Mouse (Mus musculus) heart, embryonic 14.5 days (tissue): ENCODE results near the gene Gm8773. TPM values are rescaled to one million over a fixed set of nuclear protein-coding genes. Genes with fewer than 3 reads are reported as not detected.

Source experiments
- ATAC-seq: fragments of 200-750 bp; cut with Nextera tagmentation; 2 replicates; pipeline ENCODE4 v1.8.0; 2017; ENCODE audit warnings: low read depth, moderate TSS enrichment; ENCODE audit not compliant: insufficient number of reproducible peaks, insufficient read depth, low FRiP score
- H3K27ac ChIP-seq, 2 experiments: fragments of 200-500 bp in 1 of 2; fragments of 300-500 bp in 1 of 2; sonication (generic) in 1 of 2; replicated peaks in 1 of 2; 2 replicates each; pipeline ENCODE4 v1.5.1; 2012 to 2014; ENCODE audit warnings: low read depth in 2 of 2, low read length in 2 of 2, control low read depth in 1 of 2, mild to moderate bottlenecking in 1 of 2, mixed read lengths in 1 of 2; ENCODE audit not compliant: control insufficient read depth in 1 of 2, insufficient read depth in 1 of 2
- H3K27me3 ChIP-seq: fragments of 300-500 bp; sonication (generic); 2 replicates; pipeline ENCODE4 v1.6.1; 2014; ENCODE audit warnings: mild to moderate bottlenecking, low read length, control low read depth; ENCODE audit not compliant: control insufficient read depth, insufficient read depth
- H3K36me3 ChIP-seq: fragments of 300-500 bp; sonication (generic); 2 replicates; pipeline ENCODE4 v1.6.1; 2014; ENCODE audit warnings: mild to moderate bottlenecking, control low read depth, low read length, mixed read lengths; ENCODE audit not compliant: control insufficient read depth, insufficient read depth
- H3K4me1 ChIP-seq, 2 experiments: fragments of 200-500 bp in 1 of 2; fragments of 300-500 bp in 1 of 2; sonication (generic) in 1 of 2; 2 replicates each; pipeline ENCODE4 v1.6.1; 2012 to 2014; ENCODE audit warnings: low read length in 2 of 2, control low read depth in 1 of 2, mixed read lengths in 1 of 2; ENCODE audit not compliant: control insufficient read depth in 2 of 2, insufficient read depth in 2 of 2
- H3K4me2 ChIP-seq: fragments of 300-500 bp; sonication (generic); 2 replicates; pipeline ENCODE4 v1.6.1; 2014; ENCODE audit warnings: mild to moderate bottlenecking, low read length
- H3K4me3 ChIP-seq, 2 experiments: fragments of 200-500 bp in 1 of 2; fragments of 300-500 bp in 1 of 2; sonication (generic) in 1 of 2; 2 replicates each; pipeline ENCODE4 v1.5.1; 2012 to 2014; ENCODE audit warnings: low read length in 2 of 2, mild to moderate bottlenecking in 2 of 2, control low read depth in 1 of 2, low read depth in 1 of 2, moderate library complexity in 1 of 2; ENCODE audit not compliant: control insufficient read depth in 1 of 2, insufficient read depth in 1 of 2
- H3K9ac ChIP-seq: fragments of 300-500 bp; sonication (generic); 2 replicates; pipeline ENCODE4 v1.6.1; 2014; ENCODE audit warnings: mild to moderate bottlenecking, low read length
- H3K9me3 ChIP-seq: fragments of 300-500 bp; sonication (generic); 2 replicates; pipeline ENCODE4 v1.6.1; 2016; ENCODE audit warnings: low read length, control low read depth; ENCODE audit not compliant: control insufficient read depth
- WGBS: fragments of 180-500 bp; shearing (Covaris S2); extraction: QIAGEN DNeasy Blood & Tissue Kit; methylation state at CpG from one replicate; pipeline ENCODE4 v1.1.7; 2014; 5-methylcytosine and 5-hydroxymethylcytosine counted together
- polyA plus RNA-seq: library from polyadenylated mRNA; unstranded; fragments of >200 nt; fragmentation: Nextera tagmentation; extraction: Ambion mirVana; gene quantifications from 2 replicates; pipeline ENCODE4 v1.2.1, GENCODE M21; 2014

Gene Gm8773
- polyA plus RNA-seq: 0.67 and 0.68 TPM in 2 replicates

GRCm38 (mm10) chr5:5573749-5574317, at the start of gene Gm8773:
TSS of gene Gm8773 (plus strand) at chr5:5573799.
- under 1% methylated on average over 24 of the region's 24 CpGs for WGBS
- H3K9me3 ChIP-seq: no peaks in the 10 kb centered on the region
- no peak within 1 kb of the TSS for H3K27ac ChIP-seq
- ATAC-seq: no peak
- H3K27me3 ChIP-seq: peaks cover 12% of the 10 kb centered on the region
- H3K4me2 ChIP-seq: peak within 1 kb of the TSS; percentile 88
- peaks cover 0 to 2% of the 10 kb centered on the region in 2 experiments; a peak in 1 of 4 replicates for H3K4me1 ChIP-seq
- H3K36me3 ChIP-seq: no peaks in the 10 kb centered on the region
- H3K9ac ChIP-seq: peak within 1 kb of the TSS; percentile 64
- H3K4me3 ChIP-seq: peak within 1 kb of the TSS; percentile 56 to 63

- no peaks in the 10 kb centered on the region for H3K9me3 ChIP-seq
- H3K4me1 ChIP-seq: no peaks in the 10 kb centered on the region
- no peak overlapping the region for H3K4me2 ChIP-seq
- no peak overlapping the region for H3K9ac ChIP-seq
- no peak overlapping the region for H3K27ac ChIP-seq
- no peaks in the 10 kb centered on the region for H3K27me3 ChIP-seq
- no peak for ATAC-seq
- H3K36me3 ChIP-seq: peaks cover 9% of the 10 kb centered on the region
- 92% methylated on average over 3 of the region's 3 CpGs for WGBS
- no peak overlapping the region for H3K4me3 ChIP-seq
These were observed 39.8 kb upstream of the Gm8773 start for GRCm38 (mm10) chr5:5533656-5534420.

GRCm38 (mm10) chr5:5536131-5536530, 37.5 kb upstream of the Gm8773 start:
- Histone ChIP-seq H3K27me3 (no peaks in the 10 kb centered on the region), H3K4me3 (no peak overlapping the region), H3K4me1 (no peaks in the 10 kb centered on the region), H3K9me3 (no peaks in the 10 kb centered on the region), H3K4me2 (no peak overlapping the region), H3K9ac (no peak overlapping the region), H3K27ac (no peak overlapping the region), H3K36me3 (peaks cover 22% of the 10 kb centered on the region)
- no peak for ATAC-seq
- 97% methylated on average over 1 of the region's 1 CpGs for WGBS

- WGBS: 64% methylated on average over 3 of the region's 3 CpGs
These were observed 33.8 kb upstream of the Gm8773 start for GRCm38 (mm10) chr5:5539771-5540170.

GRCm38 (mm10) chr5:5540385-5540784, 33.2 kb upstream of the Gm8773 start:
- no peaks in the 10 kb centered on the region for H3K27me3 ChIP-seq
- no peaks in the 10 kb centered on the region for H3K4me1 ChIP-seq
- ATAC-seq: no peak
- WGBS: 54% methylated on average over 3 of the region's 3 CpGs
- no peak overlapping the region for H3K27ac ChIP-seq
- no peak overlapping the region for H3K9ac ChIP-seq
- no peaks in the 10 kb centered on the region for H3K9me3 ChIP-seq
- H3K36me3 ChIP-seq: peaks cover 59% of the 10 kb centered on the region
- H3K4me2 ChIP-seq: no peak overlapping the region
- H3K4me3 ChIP-seq: no peak overlapping the region

More at GRCm38 (mm10) chr5:5539771-5540170, 33.8 kb upstream of the Gm8773 start:
- Histone ChIP-seq H3K9me3 (no peaks in the 10 kb centered on the region), H3K4me2 (no peak overlapping the region), H3K27ac (no peak overlapping the region), H3K4me1 (no peaks in the 10 kb centered on the region), H3K9ac (no peak overlapping the region), H3K36me3 (peaks cover 58% of the 10 kb centered on the region), H3K27me3 (no peaks in the 10 kb centered on the region), H3K4me3 (no peak overlapping the region)
- ATAC-seq: no peak

- no peak for ATAC-seq
- Histone ChIP-seq H3K27ac (no peak overlapping the region), H3K27me3 (no peaks in the 10 kb centered on the region), H3K4me2 (no peak overlapping the region), H3K9me3 (no peaks in the 10 kb centered on the region), H3K4me3 (no peak overlapping the region), H3K36me3 (peaks cover 72% of the 10 kb centered on the region), H3K9ac (no peak overlapping the region), H3K4me1 (no peaks in the 10 kb centered on the region)
- 75% methylated on average over 1 of the region's 1 CpGs for WGBS
These were observed 22.5 kb upstream of the Gm8773 start for GRCm38 (mm10) chr5:5551110-5551509.

GRCm38 (mm10) chr5:5559079-5559740, 14.4 kb upstream of the Gm8773 start, which contains the start of gene Gtpbp10:
TSS of gene Gtpbp10 (minus strand) at chr5:5559538.
- Histone ChIP-seq H3K36me3 (peaks cover 17% of the 10 kb centered on the region), H3K4me3 (peak within 1 kb of the TSS; percentile 61 to 82), H3K27me3 (no peaks in the 10 kb centered on the region), H3K4me1 (peaks cover 0 to 7% of the 10 kb centered on the region in 2 experiments; a peak in 3 of 4 replicates), H3K4me2 (peak within 1 kb of the TSS; percentile 78), H3K27ac (peak within 1 kb of the TSS; percentile 71 to 84), H3K9ac (peak within 1 kb of the TSS; percentile 91), H3K9me3 (no peaks in the 10 kb centered on the region)
- whole genome bisulfite sequencing: under 1% methylated on average over 43 of the region's 43 CpGs
- ATAC-seq: peak; percentile 99
